Mouse (Mus musculus): Measurements from ENCODE around the gene Ccdc9. TPM values are rescaled to one million over a fixed set of nuclear protein-coding genes. Genes with fewer than 3 reads are reported as not detected.

Gene Ccdc9
- polyA plus RNA-seq, 1 experiment = 7.0 TPM

DNA sequence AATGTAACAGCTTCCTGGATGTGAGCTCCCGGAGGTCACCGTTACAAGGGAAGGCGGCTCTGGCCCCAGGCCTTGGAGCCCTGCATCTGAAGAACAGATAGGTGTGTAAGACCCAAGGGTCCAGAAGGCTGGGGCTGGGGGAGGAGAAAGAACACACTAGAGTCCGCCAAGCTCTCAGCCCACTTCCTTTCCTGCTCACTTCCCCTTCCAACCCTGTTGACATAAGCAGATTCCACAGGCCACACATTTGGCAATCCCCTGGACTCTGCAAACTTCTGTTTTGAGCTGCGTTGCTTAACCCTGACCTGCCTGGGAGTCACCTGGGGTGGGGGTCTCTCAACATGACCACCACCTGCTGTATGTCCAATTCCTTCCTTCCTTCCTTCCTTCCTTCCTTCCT, 42.5 kb downstream of the Ccdc9 start, which contains the start of gene C5ar2:
Gene C5ar2, minus strand, starts transcription at position 88 of the 400 bp plus-strand sequence.
- Histone ChIP-seq H3K9me3 (ENCODE audit: control insufficient read depth, low read length) (no peaks in the 10 kb centered on the region), H3K36me3 (ENCODE audit: control insufficient read depth) (no peaks in the 10 kb centered on the region), H3K27me3 (ENCODE audit: control insufficient read depth) (no peaks in the 10 kb centered on the region), H3K4me3 (replicated peaks) (no peak within 1 kb of the TSS), H3K4me1 (ENCODE audit: control insufficient read depth) (peaks cover 45% of the 10 kb centered on the region)
- TF ChIP-seq TAL1 (IDR thresholded peaks at IDR 0.05; ENCODE audit: low read length) (no peak), GATA1 (IDR thresholded peaks at IDR 0.05; ENCODE audit: low read length) (no peak)

DNA sequence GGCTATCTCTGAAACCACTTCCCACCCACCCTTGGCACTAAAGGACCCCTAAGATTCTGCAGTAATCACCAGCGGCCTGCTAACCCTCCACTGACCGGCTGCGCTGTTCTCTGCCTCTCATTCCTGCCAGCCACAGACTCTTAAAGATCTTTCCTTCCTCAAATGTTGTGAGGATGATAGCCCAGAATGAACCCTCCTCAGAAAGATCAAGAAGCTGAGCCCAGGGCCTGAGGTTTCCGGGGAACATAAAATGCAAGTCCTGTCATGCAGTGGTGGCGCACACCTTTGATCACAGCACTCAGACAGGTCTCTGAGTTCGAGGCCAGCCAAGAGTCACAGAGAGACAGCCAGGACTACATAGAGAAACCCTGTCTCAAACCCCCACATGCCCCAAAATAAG, 44.4 kb downstream of the Ccdc9 start:
- Histone ChIP-seq H3K4me3 (replicated peaks) (no peak overlapping the region), H3K27me3 (ENCODE audit: control insufficient read depth) (no peaks in the 10 kb centered on the region), H3K9me3 (ENCODE audit: control insufficient read depth, low read length) (peaks cover 4% of the 10 kb centered on the region), H3K4me1 (ENCODE audit: control insufficient read depth) (peaks cover 47% of the 10 kb centered on the region), H3K36me3 (ENCODE audit: control insufficient read depth) (peaks cover 10% of the 10 kb centered on the region)
- TF ChIP-seq GATA1 (IDR thresholded peaks at IDR 0.05; ENCODE audit: low read length) (no peak), TAL1 (IDR thresholded peaks at IDR 0.05; ENCODE audit: low read length) (no peak)

DNA sequence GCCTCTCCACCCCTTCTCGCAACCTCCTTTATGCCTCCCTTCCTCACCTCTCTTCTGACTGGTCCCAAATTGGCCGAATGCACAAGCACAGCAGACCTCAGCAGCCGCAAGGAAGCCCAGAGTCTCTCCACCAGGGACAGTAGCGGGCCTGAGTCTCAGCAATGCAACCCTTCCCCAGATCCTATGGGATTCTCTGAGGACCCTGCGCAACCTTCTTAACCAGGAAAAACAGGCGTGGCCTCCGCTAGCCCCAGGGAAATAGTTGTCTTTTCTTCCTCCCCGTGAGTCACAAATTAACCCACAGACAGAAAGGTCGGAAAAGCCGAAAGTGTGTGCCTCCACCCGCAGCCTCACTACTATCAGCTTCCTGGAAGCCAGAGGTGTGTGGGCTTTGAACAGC, 44.8 kb downstream of the Ccdc9 start:
- Histone ChIP-seq H3K9me3 (ENCODE audit: control insufficient read depth, low read length) (peaks cover 6% of the 10 kb centered on the region), H3K4me3 (replicated peaks) (peak overlapping the region; percentile 23), H3K27me3 (ENCODE audit: control insufficient read depth) (no peaks in the 10 kb centered on the region), H3K4me1 (ENCODE audit: control insufficient read depth) (peaks cover 47% of the 10 kb centered on the region), H3K36me3 (ENCODE audit: control insufficient read depth) (peaks cover 14% of the 10 kb centered on the region)
- TF ChIP-seq TAL1 (IDR thresholded peaks at IDR 0.05; ENCODE audit: low read length) = no peak
- TF ChIP-seq GATA1 (IDR thresholded peaks at IDR 0.05; ENCODE audit: low read length) = no peak

DNA sequence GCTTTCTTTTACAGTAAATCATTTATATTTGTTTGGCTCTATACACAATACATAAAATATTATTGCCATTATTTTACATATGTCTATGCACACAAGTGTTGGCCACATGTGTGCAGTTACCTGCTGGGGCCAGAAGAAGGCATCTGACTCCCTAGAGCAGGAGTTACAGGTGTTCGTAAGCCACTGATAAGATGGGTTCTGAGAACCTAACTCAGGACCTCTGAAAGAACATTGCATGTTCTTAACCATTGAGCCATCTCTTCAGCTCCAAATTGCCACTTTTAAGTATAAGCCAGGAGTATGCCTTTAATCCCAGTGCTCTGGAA, 45.7 kb downstream of the Ccdc9 start:
- H3K4me1 ChIP-seq (ENCODE audit: control insufficient read depth) = peaks cover 47% of the 10 kb centered on the region
- no peak overlapping the region for H3K4me3 ChIP-seq (replicated peaks)

DNA sequence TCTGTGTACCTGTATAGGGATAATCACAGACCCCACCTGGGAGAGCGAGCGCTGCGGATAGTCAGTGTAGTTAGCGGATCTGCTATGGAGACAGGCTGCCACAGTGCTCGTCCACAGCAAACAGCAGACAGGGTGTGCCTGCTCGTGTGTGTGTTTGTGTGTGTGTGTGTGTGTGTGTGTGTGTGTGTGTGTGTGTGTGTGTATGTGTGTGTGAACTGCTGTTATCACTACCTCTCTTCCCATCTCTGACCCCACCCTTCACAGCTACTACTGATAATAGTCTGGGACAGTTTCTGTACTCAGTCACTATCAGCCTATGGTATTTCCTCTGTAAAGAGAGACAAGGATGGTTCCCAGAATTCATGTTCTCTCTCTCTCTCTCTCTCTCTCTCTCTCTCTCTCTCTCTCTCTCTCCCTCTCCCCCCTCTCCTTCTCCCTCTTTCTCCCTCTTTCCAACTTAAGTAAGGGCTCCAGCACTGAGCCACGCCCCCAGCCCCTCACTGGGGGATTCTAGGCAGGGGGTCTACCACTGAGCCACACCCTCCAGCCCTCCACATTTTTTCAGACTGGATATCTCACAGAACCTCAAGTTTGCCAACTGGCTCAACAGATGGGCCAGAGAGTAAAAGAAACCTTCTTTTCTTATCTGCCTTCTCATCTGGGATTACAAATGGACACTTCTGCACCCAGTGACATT, 46.2 kb downstream of the Ccdc9 start:
- no peaks in the 10 kb centered on the region for H3K27me3 ChIP-seq (ENCODE audit: control insufficient read depth)
- H3K4me3 ChIP-seq (replicated peaks) = peak overlapping the region; percentile 61
- peaks cover 20% of the 10 kb centered on the region for H3K36me3 ChIP-seq (ENCODE audit: control insufficient read depth)
- peaks cover 47% of the 10 kb centered on the region for H3K4me1 ChIP-seq (ENCODE audit: control insufficient read depth)
- no peak for TF ChIP-seq TAL1 (IDR thresholded peaks at IDR 0.05; ENCODE audit: low read length)
- peak; percentile 54 for TF ChIP-seq GATA1 (IDR thresholded peaks at IDR 0.05; ENCODE audit: low read length)
- H3K9me3 ChIP-seq (ENCODE audit: control insufficient read depth, low read length) = peaks cover 6% of the 10 kb centered on the region

More for the DNA sequence above, 45.7 kb downstream of the Ccdc9 start:
- no peaks in the 10 kb centered on the region for H3K27me3 ChIP-seq (ENCODE audit: control insufficient read depth)
- peaks cover 6% of the 10 kb centered on the region for H3K9me3 ChIP-seq (ENCODE audit: control insufficient read depth, low read length)
- TF ChIP-seq GATA1 (IDR thresholded peaks at IDR 0.05; ENCODE audit: low read length) (no peak), TAL1 (IDR thresholded peaks at IDR 0.05; ENCODE audit: low read length) (no peak)
- peaks cover 20% of the 10 kb centered on the region for H3K36me3 ChIP-seq (ENCODE audit: control insufficient read depth)

DNA sequence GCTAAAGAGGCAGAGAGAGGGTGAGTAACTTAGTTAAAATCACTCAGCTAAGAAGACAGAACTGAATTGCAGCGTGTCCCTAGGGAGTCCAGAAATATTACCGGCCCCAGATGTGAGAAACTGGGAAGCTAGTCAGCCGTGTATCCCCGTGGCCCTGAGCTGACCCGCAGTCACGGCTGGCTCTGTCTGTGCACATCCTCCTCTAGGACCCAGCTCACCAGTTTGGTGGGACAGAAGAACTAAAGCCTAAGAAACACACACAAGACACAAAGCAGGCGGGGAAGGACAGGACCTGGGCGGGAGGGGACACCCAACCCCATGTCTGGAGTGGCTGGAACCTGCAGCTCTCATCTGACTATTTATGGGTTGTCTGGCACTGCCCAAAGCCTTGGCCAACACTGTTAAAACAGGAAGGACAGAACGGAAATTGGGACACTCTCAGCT, 47.0 kb downstream of the Ccdc9 start:
- peaks cover 6% of the 10 kb centered on the region for H3K9me3 ChIP-seq (ENCODE audit: control insufficient read depth, low read length)
- no peak for TF ChIP-seq GATA1 (IDR thresholded peaks at IDR 0.05; ENCODE audit: low read length)
- no peak for TF ChIP-seq TAL1 (IDR thresholded peaks at IDR 0.05; ENCODE audit: low read length)
- H3K4me1 ChIP-seq (ENCODE audit: control insufficient read depth) = peaks cover 47% of the 10 kb centered on the region
- no peaks in the 10 kb centered on the region for H3K27me3 ChIP-seq (ENCODE audit: control insufficient read depth)
- peak overlapping the region; percentile 61 for H3K4me3 ChIP-seq (replicated peaks)
- peaks cover 20% of the 10 kb centered on the region for H3K36me3 ChIP-seq (ENCODE audit: control insufficient read depth)

DNA sequence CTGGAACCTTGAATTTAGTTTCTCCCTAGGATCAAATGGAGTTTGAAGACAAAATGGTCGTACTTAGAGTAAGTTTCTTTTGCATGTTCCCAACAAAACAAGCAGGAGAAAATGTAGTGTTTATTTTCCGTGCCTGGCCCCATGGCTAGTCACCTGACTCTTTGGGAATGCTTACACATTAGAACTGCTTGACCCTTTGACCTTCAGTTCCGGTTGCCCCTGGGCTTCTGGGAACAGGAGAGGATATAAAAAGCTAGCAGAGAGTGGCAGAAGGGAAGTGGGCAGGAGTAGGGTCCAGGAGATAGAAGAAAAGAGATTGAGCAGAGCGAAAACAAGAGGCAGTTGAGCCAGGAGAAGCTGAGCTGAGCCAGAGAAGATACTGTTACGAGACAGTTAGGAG, 56.7 kb downstream of the Ccdc9 start:
- TF ChIP-seq GATA1 (IDR thresholded peaks at IDR 0.05; ENCODE audit: low read length) (no peak), TAL1 (IDR thresholded peaks at IDR 0.05; ENCODE audit: low read length) (no peak)
- Histone ChIP-seq H3K27me3 (ENCODE audit: control insufficient read depth) (no peaks in the 10 kb centered on the region; the same call in 1 of the 2 replicates), H3K4me3 (replicated peaks) (no peak overlapping the region), H3K9me3 (ENCODE audit: control insufficient read depth, low read length) (peaks cover 17% of the 10 kb centered on the region), H3K36me3 (ENCODE audit: control insufficient read depth) (no peaks in the 10 kb centered on the region), H3K4me1 (ENCODE audit: control insufficient read depth) (no peaks in the 10 kb centered on the region)

Other genes starting within 250 kb of the Ccdc9 start
- 2.1 TPM in 2 replicates for gene Bicra, start 238.9 kb downstream of the Ccdc9 start, polyA plus RNA-seq (2012)
- gene Zfp541, start 225.0 kb downstream of the Ccdc9 start, polyA plus RNA-seq (2012) = 0.01 TPM in 1 of 2 replicates, not detected in the other
- gene Napa, start 188.3 kb downstream of the Ccdc9 start, polyA plus RNA-seq (2012) = 42.0 and 85.6 TPM in 2 replicates
- gene Kptn, start 166.9 kb downstream of the Ccdc9 start, polyA plus RNA-seq (2012) = 1.3 and 2.1 TPM in 2 replicates
- gene Slc8a2, start 157.0 kb downstream of the Ccdc9 start, polyA plus RNA-seq (2012) = not detected in 2 replicates
- 0.07 TPM in 1 of 2 replicates, not detected in the other for gene Meis3, start 111.7 kb downstream of the Ccdc9 start, polyA plus RNA-seq (2012)
- gene Dhx34, start 64.8 kb downstream of the Ccdc9 start, polyA plus RNA-seq (2012) = 1.7 and 2.0 TPM in 2 replicates
- 0.02 and 0.04 TPM in 2 replicates for gene C5ar2, start 42.6 kb downstream of the Ccdc9 start, polyA plus RNA-seq (2012)
- 0.02 TPM in 1 of 2 replicates, not detected in the other for gene C5ar1, start 27.3 kb downstream of the Ccdc9 start, polyA plus RNA-seq (2012)
- 7.8 and 7.9 TPM in 2 replicates for gene Inafm1, start 13.2 kb downstream of the Ccdc9 start, polyA plus RNA-seq (2012)
- gene Bbc3, start 21.6 kb upstream of the Ccdc9 start, polyA plus RNA-seq (2012) = 63.0 and 92.9 TPM in 2 replicates
- 1.8 and 2.0 TPM in 2 replicates for gene Sae1, start 101.0 kb upstream of the Ccdc9 start, polyA plus RNA-seq (2012)
- gene Zc3h4, start 114.1 kb upstream of the Ccdc9 start, polyA plus RNA-seq (2012) = 12.0 and 13.6 TPM in 2 replicates
- 11.3 and 15.4 TPM in 2 replicates for gene Tmem160, start 166.0 kb upstream of the Ccdc9 start, polyA plus RNA-seq (2012)
- gene Npas1, start 190.9 kb upstream of the Ccdc9 start, polyA plus RNA-seq (2012) = not detected in 2 replicates